Mouse (Mus musculus) olfactory bulb, adult 2 months (tissue): Measurements from ENCODE around the gene Mmp8.

Experiments
- CTCF ChIP-seq: fragments of 200-500 bp; IDR thresholded peaks from 2 replicates; pipeline ENCODE4 v1.5.1; 2012; ENCODE audit warnings: low read depth, mild to moderate bottlenecking, low read length, moderate library complexity; ENCODE audit not compliant: insufficient read depth
- POLR2A ChIP-seq: fragments of 200-500 bp; IDR thresholded peaks from 2 replicates; pipeline ENCODE4 v1.6.1; 2012; ENCODE audit warnings: mild to moderate bottlenecking, low read depth, low read length, moderate library complexity; ENCODE audit not compliant: insufficient read depth

DNA sequence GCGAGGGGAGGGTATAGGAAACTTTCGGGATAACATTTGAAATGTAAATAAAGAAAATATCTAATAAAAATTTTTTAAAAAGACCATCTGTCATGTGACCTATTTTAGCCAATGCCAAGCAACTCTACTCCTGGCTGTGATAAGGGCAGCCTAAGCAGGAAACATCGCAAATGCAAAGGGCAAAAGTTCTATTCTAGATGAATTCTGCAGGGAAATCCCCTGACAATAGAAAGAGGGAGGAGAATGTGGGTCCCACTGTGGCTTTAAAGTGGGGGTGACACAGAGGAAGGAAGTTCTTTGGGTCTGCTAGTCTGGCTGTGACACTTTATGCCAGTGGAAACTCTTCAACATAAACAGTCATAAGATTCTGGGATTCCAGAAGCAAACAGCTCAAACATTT, 4.7 kb upstream of the Mmp8 start:
- no peak for TF ChIP-seq CTCF
- no peak for TF ChIP-seq POLR2A
